Mouse (Mus musculus): ENCODE measurements around the gene Gm4981.

DNA sequence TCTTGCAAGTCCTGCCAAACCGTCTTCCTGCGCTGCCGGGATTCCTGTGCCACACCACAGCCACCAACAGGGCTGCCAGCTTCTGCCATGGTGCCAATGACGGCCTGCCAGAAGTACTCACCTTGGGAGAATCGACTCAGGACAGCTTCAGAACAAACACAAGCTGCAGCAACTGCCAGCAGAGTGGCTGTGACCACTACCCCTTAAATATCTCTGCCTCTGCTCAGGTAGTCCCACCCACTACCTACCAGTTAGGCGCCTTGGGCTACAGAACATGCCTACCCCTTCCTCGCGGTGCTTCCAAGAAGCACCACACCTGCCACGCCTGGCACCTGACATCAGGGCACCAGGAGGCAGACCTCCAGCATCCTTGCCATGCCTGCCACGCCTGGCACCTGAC, at the start of gene Gm4981:
- TF ChIP-seq POLR2A (IDR thresholded peaks at IDR 0.05; ENCODE audit: insufficient read depth, low read depth, low read length) (no peak), CTCF (IDR thresholded peaks at IDR 0.05; ENCODE audit: insufficient read depth, low read depth, low read length) (no peak)

Measured in olfactory bulb, adult 2 months (tissue).